Mouse (Mus musculus): Measurements from ENCODE around the gene Cxcl2.

Gene Cxcl2

GRCm38 (mm10) chr5:90903339-90904020 is at the start of gene Cxcl2:
Cxcl2 (plus strand) TSS chr5:90903871.
- no peak for DNase-seq (ENCODE audit: low read depth, low spot score)

GRCm38 (mm10) chr5:90855308-90856230 is 48.1 kb upstream of the Cxcl2 start:
- DNase-seq (ENCODE audit: low read depth, low spot score), result no peak

- DNase-seq (ENCODE audit: low read depth, low spot score), result no peak
Measured at GRCm38 (mm10) chr5:90857463-90857862, 46.2 kb upstream of the Cxcl2 start.

- DNase-seq (ENCODE audit: low read depth, low spot score), result no peak
Measured at GRCm38 (mm10) chr5:90858429-90858828, 45.2 kb upstream of the Cxcl2 start.

- DNase-seq (ENCODE audit: low read depth, low spot score), result no peak
Measured at GRCm38 (mm10) chr5:90859031-90859430, 44.6 kb upstream of the Cxcl2 start.

GRCm38 (mm10) chr5:90861876-90862375 is 41.7 kb upstream of the Cxcl2 start:
- no peak for DNase-seq (ENCODE audit: low read depth, low spot score)

GRCm38 (mm10) chr5:90866770-90867169 is 36.9 kb upstream of the Cxcl2 start:
- DNase-seq (ENCODE audit: low read depth, low spot score), result no peak

GRCm38 (mm10) chr5:90872377-90872776 is 31.3 kb upstream of the Cxcl2 start:
- no peak for DNase-seq (ENCODE audit: low read depth, low spot score)

- no peak for DNase-seq (ENCODE audit: low read depth, low spot score)
Measured at GRCm38 (mm10) chr5:90876045-90876444, 27.6 kb upstream of the Cxcl2 start.

GRCm38 (mm10) chr5:90876471-90877172 is 27.0 kb upstream of the Cxcl2 start:
- no peak for DNase-seq (ENCODE audit: low read depth, low spot score)

GRCm38 (mm10) chr5:90877173-90877512 is 26.5 kb upstream of the Cxcl2 start:
- no peak for DNase-seq (ENCODE audit: low read depth, low spot score)

GRCm38 (mm10) chr5:90879307-90880014 is 24.2 kb upstream of the Cxcl2 start:
- DNase-seq (ENCODE audit: low read depth, low spot score), result no peak

GRCm38 (mm10) chr5:90880335-90880850 is 23.3 kb upstream of the Cxcl2 start:
- no peak for DNase-seq (ENCODE audit: low read depth, low spot score)

GRCm38 (mm10) chr5:90881021-90881420 is 22.6 kb upstream of the Cxcl2 start:
- no peak for DNase-seq (ENCODE audit: low read depth, low spot score)

GRCm38 (mm10) chr5:90881682-90882081 is 22.0 kb upstream of the Cxcl2 start:
- DNase-seq (ENCODE audit: low read depth, low spot score), result no peak

GRCm38 (mm10) chr5:90882146-90882545 is 21.5 kb upstream of the Cxcl2 start:
- DNase-seq (ENCODE audit: low read depth, low spot score), result no peak

GRCm38 (mm10) chr5:90884628-90885242 is 18.9 kb upstream of the Cxcl2 start:
- no peak for DNase-seq (ENCODE audit: low read depth, low spot score)

GRCm38 (mm10) chr5:90888661-90889060 is 15.0 kb upstream of the Cxcl2 start:
- no peak for DNase-seq (ENCODE audit: low read depth, low spot score)

- peak; percentile 43 for DNase-seq (ENCODE audit: low read depth, low spot score)
Measured at GRCm38 (mm10) chr5:90890519-90891463, 12.9 kb upstream of the Cxcl2 start, which contains the start of gene Cxcl1. Cxcl1 (plus strand) TSS chr5:90891241.

- DNase-seq (ENCODE audit: low read depth, low spot score), result no peak
Measured at GRCm38 (mm10) chr5:90891464-90891813, 12.2 kb upstream of the Cxcl2 start.

Data from forelimb bud, embryonic 11.5 days (tissue).